Mouse (Mus musculus): ENCODE data around the gene Gm973. TPM values are rescaled to one million over a fixed set of nuclear protein-coding genes. Genes with fewer than 3 reads are reported as not detected.

Gm973 gene
- polyA plus RNA-seq, 1 experiment from 2014 or later: 1.5 TPM

GRCm38 (mm10) chr1:59491517-59491916 is 24.5 kb upstream of the Gm973 start:
- Histone ChIP-seq H3K4me2 (replicated peaks; ENCODE audit: low read depth, low read length) (no peak overlapping the region), H3K27me3 (ENCODE audit: insufficient read depth, low read length) (no peaks in the 10 kb centered on the region), H3K4me3 (ENCODE audit: low read length) (no peak overlapping the region), H3K9ac (replicated peaks; ENCODE audit: low read length) (no peak overlapping the region), H3K4me1 (ENCODE audit: insufficient read depth, low read length) (peaks cover 29% of the 10 kb centered on the region), H3K36me3 (ENCODE audit: insufficient read depth, low read length) (no peaks in the 10 kb centered on the region; the same call in 1 of the 2 replicates), H3K9me3 (ENCODE audit: low read length) (no peaks in the 10 kb centered on the region), H3K27ac (ENCODE audit: low read length) (no peak overlapping the region)
- 81% methylated on average over 9 of the region's 9 CpGs for WGBS
- no peak for ATAC-seq (ENCODE audit: low FRiP score, low TSS enrichment)

DNA sequence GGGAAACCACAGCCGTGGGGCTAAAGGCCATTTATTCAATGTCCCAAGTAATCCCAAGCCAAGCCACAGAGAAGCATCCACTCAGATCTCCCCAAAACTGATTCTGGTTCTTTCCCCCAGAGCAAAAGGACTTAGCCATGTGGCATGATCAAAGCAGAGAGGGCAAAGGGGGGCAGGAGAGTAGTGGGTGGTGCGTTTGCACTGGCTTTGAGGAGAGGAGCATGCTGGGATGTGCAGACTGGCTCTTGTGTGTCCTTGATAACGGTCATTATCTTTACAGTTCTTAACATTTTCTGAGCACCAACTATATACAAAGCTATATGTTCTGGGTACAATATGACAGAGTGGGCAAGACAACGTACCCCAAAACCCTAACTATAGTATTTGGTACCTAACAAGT is 23.6 kb upstream of the Gm973 start:
- no peak overlapping the region for H3K27ac ChIP-seq (ENCODE audit: low read length)
- no peaks in the 10 kb centered on the region for H3K27me3 ChIP-seq (ENCODE audit: insufficient read depth, low read length)
- no peak overlapping the region for H3K9ac ChIP-seq (replicated peaks; ENCODE audit: low read length)
- H3K4me3 ChIP-seq (ENCODE audit: low read length): no peak overlapping the region
- H3K36me3 ChIP-seq (ENCODE audit: insufficient read depth, low read length): no peaks in the 10 kb centered on the region
- H3K4me2 ChIP-seq (replicated peaks; ENCODE audit: low read depth, low read length): no peak overlapping the region
- peaks cover 22% of the 10 kb centered on the region for H3K4me1 ChIP-seq (ENCODE audit: insufficient read depth, low read length)
- WGBS: 81% methylated on average over 4 of the region's 4 CpGs
- H3K9me3 ChIP-seq (ENCODE audit: low read length): no peaks in the 10 kb centered on the region
- ATAC-seq (ENCODE audit: low FRiP score, low TSS enrichment): no peak

DNA sequence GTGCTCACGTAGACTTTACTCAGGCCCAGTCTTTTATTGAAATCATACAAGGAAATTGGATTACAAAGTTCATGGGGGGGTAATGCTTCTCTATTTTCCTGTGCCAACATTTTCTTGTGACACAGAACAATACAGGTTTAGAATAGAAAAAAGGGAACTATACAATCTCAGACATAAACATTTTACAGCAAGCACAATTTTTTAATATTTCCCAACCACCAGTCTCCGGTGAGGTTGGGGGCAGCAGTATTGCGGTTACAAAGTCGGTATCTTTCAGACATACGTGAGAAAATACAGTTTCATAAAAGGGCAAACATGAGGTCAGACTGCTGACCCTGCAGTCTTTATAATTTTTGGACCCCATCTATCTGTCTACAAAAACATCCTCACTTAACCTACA is 20.1 kb upstream of the Gm973 start:
- no peaks in the 10 kb centered on the region for H3K36me3 ChIP-seq (ENCODE audit: insufficient read depth, low read length)
- ATAC-seq (ENCODE audit: low FRiP score, low TSS enrichment): no peak
- no peaks in the 10 kb centered on the region for H3K4me1 ChIP-seq (ENCODE audit: insufficient read depth, low read length)
- 95% methylated on average over 5 of the region's 5 CpGs for WGBS
- H3K9me3 ChIP-seq (ENCODE audit: low read length): no peaks in the 10 kb centered on the region
- H3K27ac ChIP-seq (ENCODE audit: low read length): no peak overlapping the region
- no peak overlapping the region for H3K4me3 ChIP-seq (ENCODE audit: low read length)
- no peak overlapping the region for H3K4me2 ChIP-seq (replicated peaks; ENCODE audit: low read depth, low read length)
- no peak overlapping the region for H3K9ac ChIP-seq (replicated peaks; ENCODE audit: low read length)
- no peaks in the 10 kb centered on the region for H3K27me3 ChIP-seq (ENCODE audit: insufficient read depth, low read length)

GRCm38 (mm10) chr1:59497741-59498613 is 18.1 kb upstream of the Gm973 start:
- no peak overlapping the region for H3K27ac ChIP-seq (ENCODE audit: low read length)
- H3K9me3 ChIP-seq (ENCODE audit: low read length): no peaks in the 10 kb centered on the region
- H3K4me1 ChIP-seq (ENCODE audit: insufficient read depth, low read length): no peaks in the 10 kb centered on the region
- no peak overlapping the region for H3K4me3 ChIP-seq (ENCODE audit: low read length)
- WGBS: 66% methylated on average over 6 of the region's 6 CpGs
- H3K4me2 ChIP-seq (replicated peaks; ENCODE audit: low read depth, low read length): no peak overlapping the region
- no peak for ATAC-seq (ENCODE audit: low FRiP score, low TSS enrichment)
- no peaks in the 10 kb centered on the region for H3K36me3 ChIP-seq (ENCODE audit: insufficient read depth, low read length)
- no peak overlapping the region for H3K9ac ChIP-seq (replicated peaks; ENCODE audit: low read length)
- no peaks in the 10 kb centered on the region for H3K27me3 ChIP-seq (ENCODE audit: insufficient read depth, low read length)

DNA sequence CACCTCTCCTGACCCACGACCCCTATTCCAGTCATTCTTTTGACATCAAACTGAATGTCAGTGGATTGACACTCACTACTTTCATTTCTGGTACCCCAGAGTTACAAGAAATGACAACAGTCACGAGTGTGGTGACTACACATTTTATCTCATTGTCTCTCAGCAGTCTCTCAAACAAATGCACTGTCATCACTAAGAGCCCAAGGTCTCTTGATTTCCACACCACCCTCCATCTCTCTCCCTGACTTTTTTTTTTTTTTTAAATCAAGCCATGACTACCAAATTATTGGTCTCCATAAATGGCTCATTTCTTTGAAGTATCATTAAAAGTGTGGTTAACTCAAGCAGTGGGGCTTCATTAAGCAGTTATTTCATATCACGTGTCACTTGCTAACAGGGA is 16.7 kb upstream of the Gm973 start:
- H3K27me3 ChIP-seq (ENCODE audit: insufficient read depth, low read length): no peaks in the 10 kb centered on the region
- H3K9ac ChIP-seq (replicated peaks; ENCODE audit: low read length): no peak overlapping the region
- no peak overlapping the region for H3K4me2 ChIP-seq (replicated peaks; ENCODE audit: low read depth, low read length)
- no peak overlapping the region for H3K4me3 ChIP-seq (ENCODE audit: low read length)
- H3K27ac ChIP-seq (ENCODE audit: low read length): no peak overlapping the region
- H3K9me3 ChIP-seq (ENCODE audit: low read length): no peaks in the 10 kb centered on the region
- no peaks in the 10 kb centered on the region for H3K36me3 ChIP-seq (ENCODE audit: insufficient read depth, low read length)
- 75% methylated on average over 3 of the region's 3 CpGs for WGBS
- H3K4me1 ChIP-seq (ENCODE audit: insufficient read depth, low read length): no peaks in the 10 kb centered on the region
- no peak for ATAC-seq (ENCODE audit: low FRiP score, low TSS enrichment)

GRCm38 (mm10) chr1:59502355-59502754 is 13.7 kb upstream of the Gm973 start:
- H3K4me1 ChIP-seq (ENCODE audit: insufficient read depth, low read length): no peaks in the 10 kb centered on the region
- no peak overlapping the region for H3K4me2 ChIP-seq (replicated peaks; ENCODE audit: low read depth, low read length)
- 65% methylated on average over 2 of the region's 2 CpGs for WGBS
- no peak overlapping the region for H3K27ac ChIP-seq (ENCODE audit: low read length)
- no peaks in the 10 kb centered on the region for H3K36me3 ChIP-seq (ENCODE audit: insufficient read depth, low read length)
- no peak for ATAC-seq (ENCODE audit: low FRiP score, low TSS enrichment)
- H3K9ac ChIP-seq (replicated peaks; ENCODE audit: low read length): no peak overlapping the region
- H3K9me3 ChIP-seq (ENCODE audit: low read length): no peaks in the 10 kb centered on the region
- no peaks in the 10 kb centered on the region for H3K27me3 ChIP-seq (ENCODE audit: insufficient read depth, low read length)
- no peak overlapping the region for H3K4me3 ChIP-seq (ENCODE audit: low read length)

DNA sequence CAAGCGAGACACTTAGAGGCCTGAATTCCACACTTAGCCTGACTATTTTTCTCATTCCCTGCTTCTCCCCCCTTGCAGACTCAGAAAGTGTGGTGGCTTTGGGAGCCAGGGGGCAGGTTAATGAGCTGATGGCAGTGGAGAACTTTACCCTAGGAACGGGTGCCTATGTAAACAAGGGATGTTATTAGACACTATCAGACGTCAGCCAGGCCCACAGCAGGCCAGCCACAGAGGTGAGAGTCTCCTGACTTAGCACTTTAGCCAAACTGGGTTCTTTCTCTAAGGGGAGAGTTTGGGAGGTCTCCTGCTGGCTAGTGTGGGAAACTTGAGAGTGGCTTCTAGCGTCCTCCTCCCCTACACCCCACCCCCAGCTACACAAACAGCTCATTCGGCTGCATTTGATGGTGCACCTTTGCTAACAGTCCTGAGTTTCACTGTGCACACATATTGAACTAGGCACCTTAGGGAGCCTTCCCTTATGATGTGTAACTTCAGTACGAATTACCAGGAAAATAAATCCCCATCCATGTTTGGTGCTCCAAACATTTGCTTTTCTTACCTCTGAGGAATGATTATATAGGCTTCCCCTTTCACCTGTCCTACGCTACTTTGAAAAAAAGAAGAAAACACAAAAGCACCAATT is 12.3 kb upstream of the Gm973 start:
- ATAC-seq (ENCODE audit: low FRiP score, low TSS enrichment): peak; percentile 59
- no peaks in the 10 kb centered on the region for H3K36me3 ChIP-seq (ENCODE audit: insufficient read depth, low read length)
- H3K4me1 ChIP-seq (ENCODE audit: insufficient read depth, low read length): peaks cover 6% of the 10 kb centered on the region
- H3K27ac ChIP-seq (ENCODE audit: low read length): no peak overlapping the region
- no peaks in the 10 kb centered on the region for H3K9me3 ChIP-seq (ENCODE audit: low read length)
- no peaks in the 10 kb centered on the region for H3K27me3 ChIP-seq (ENCODE audit: insufficient read depth, low read length)
- no peak overlapping the region for H3K4me2 ChIP-seq (replicated peaks; ENCODE audit: low read depth, low read length)
- H3K4me3 ChIP-seq (ENCODE audit: low read length): no peak overlapping the region
- H3K9ac ChIP-seq (replicated peaks; ENCODE audit: low read length): no peak overlapping the region
- 36% methylated on average over 7 of the region's 7 CpGs for WGBS

GRCm38 (mm10) chr1:59504302-59504700 is 11.8 kb upstream of the Gm973 start:
- Histone ChIP-seq H3K27ac (ENCODE audit: low read length) (no peak overlapping the region), H3K36me3 (ENCODE audit: insufficient read depth, low read length) (no peaks in the 10 kb centered on the region), H3K4me1 (ENCODE audit: insufficient read depth, low read length) (peaks cover 7% of the 10 kb centered on the region), H3K4me2 (replicated peaks; ENCODE audit: low read depth, low read length) (no peak overlapping the region), H3K4me3 (ENCODE audit: low read length) (no peak overlapping the region), H3K9ac (replicated peaks; ENCODE audit: low read length) (no peak overlapping the region), H3K27me3 (ENCODE audit: insufficient read depth, low read length) (no peaks in the 10 kb centered on the region), H3K9me3 (ENCODE audit: low read length) (no peaks in the 10 kb centered on the region)
- no peak for ATAC-seq (ENCODE audit: low FRiP score, low TSS enrichment)
- 82% methylated on average over 2 of the region's 2 CpGs for WGBS

GRCm38 (mm10) chr1:59508463-59509139 is 7.5 kb upstream of the Gm973 start:
- Histone ChIP-seq H3K4me2 (replicated peaks; ENCODE audit: low read depth, low read length) (peak overlapping the region; percentile 27; the same call in 1 of the 2 replicates), H3K4me1 (ENCODE audit: insufficient read depth, low read length) (peaks cover 7% of the 10 kb centered on the region), H3K4me3 (ENCODE audit: low read length) (no peak overlapping the region), H3K9me3 (ENCODE audit: low read length) (no peaks in the 10 kb centered on the region), H3K27me3 (ENCODE audit: insufficient read depth, low read length) (no peaks in the 10 kb centered on the region), H3K36me3 (ENCODE audit: insufficient read depth, low read length) (no peaks in the 10 kb centered on the region), H3K9ac (replicated peaks; ENCODE audit: low read length) (no peak overlapping the region), H3K27ac (ENCODE audit: low read length) (no peak overlapping the region)
- no peak for ATAC-seq (ENCODE audit: low FRiP score, low TSS enrichment)
- WGBS: 28% methylated on average over 17 of the region's 17 CpGs
